Mouse (Mus musculus): ENCODE measurements around the gene Hist1h4i.

- no peak for TF ChIP-seq CTCF (IDR thresholded peaks at IDR 0.05; ENCODE audit: extremely low read depth, insufficient read depth, insufficient read length, insufficient replicate concordance)
- no peak for TF ChIP-seq POLR2A (IDR thresholded peaks at IDR 0.05; ENCODE audit: low read depth, low read length)
Observed at GRCm38 (mm10) chr13:22022241-22022640, 18.9 kb downstream of the Hist1h4i start.
